ENCODE assay signal across 8 mouse cellular contexts in genomic region chr7:127573503-127574008, GRCm38 (mm10). TPM values are rescaled to one million over a fixed set of nuclear protein-coding genes. Genes with fewer than 3 reads are reported as not detected.
DNase-seq lines count a peak whose midpoint lies in the region; ATAC-seq and TF ChIP-seq lines count a peak whose summit lies in the region.

No protein-coding gene starts in this region.

- ATAC-seq in kidney, embryonic 15.5 days (replicated peaks; ENCODE audit: low FRiP score) = peak; percentile 71
- no peak for ATAC-seq in G1E (ENCODE audit: extremely low read depth, insufficient number of reproducible peaks, low FRiP score, poor library complexity, severe bottlenecking)
- no peak; the same call in 1 of the 2 replicates for ATAC-seq in embryonic facial prominence, embryonic 15.5 days (ENCODE audit: insufficient number of reproducible peaks, low FRiP score, low TSS enrichment, low read depth)
- peak; percentile 33; the same call in 1 of the 2 replicates for ATAC-seq in intestine, postnatal 0 days
- ATAC-seq in neural tube, embryonic 11.5 days (ENCODE audit: insufficient read depth, low FRiP score, low TSS enrichment) = peak; percentile 65; the same call in 1 of the 2 replicates

- peak overlapping the region; percentile 86 for H3K27ac ChIP-seq in kidney, embryonic 15.5 days
- H3K27ac ChIP-seq in embryonic facial prominence, embryonic 15.5 days (replicated peaks) = peak overlapping the region; percentile 55; the same call in 1 of the 2 replicates
- H3K27ac ChIP-seq in intestine, postnatal 0 days (ENCODE audit: low read depth, low read length) = peak overlapping the region; percentile 46; the same call in 1 of the 2 replicates
- H3K27ac ChIP-seq in neural tube, embryonic 11.5 days (ENCODE audit: low read depth, low read length) = peak overlapping the region; percentile 62; the same call in 1 of the 2 replicates

- H3K9me3 ChIP-seq in kidney, embryonic 15.5 days (replicated peaks) = no peaks in the 10 kb centered on the region
- no peaks in the 10 kb centered on the region for H3K9me3 ChIP-seq in G1E (replicated peaks)
- no peaks in the 10 kb centered on the region for H3K9me3 ChIP-seq in embryonic facial prominence, embryonic 15.5 days (replicated peaks)
- H3K9me3 ChIP-seq in intestine, postnatal 0 days (ENCODE audit: control insufficient read depth) = no peaks in the 10 kb centered on the region
- H3K9me3 ChIP-seq in neural tube, embryonic 11.5 days (ENCODE audit: control insufficient read depth, low read length) = no peaks in the 10 kb centered on the region

- H3K9ac ChIP-seq in kidney, embryonic 15.5 days = peak overlapping the region; percentile 81
- peak overlapping the region; percentile 82 for H3K9ac ChIP-seq in embryonic facial prominence, embryonic 15.5 days
- H3K9ac ChIP-seq in intestine, postnatal 0 days (ENCODE audit: low read depth, low read length) = peak overlapping the region; percentile 60
- peak overlapping the region; percentile 76 for H3K9ac ChIP-seq in neural tube, embryonic 11.5 days (ENCODE audit: low read length)

- peak overlapping the region; percentile 88 for H3K4me2 ChIP-seq in kidney, embryonic 15.5 days
- H3K4me2 ChIP-seq in embryonic facial prominence, embryonic 15.5 days (replicated peaks) = peak overlapping the region; percentile 95
- H3K4me2 ChIP-seq in intestine, postnatal 0 days (replicated peaks; ENCODE audit: low read depth) = peak overlapping the region; percentile 92
- peak overlapping the region; percentile 97 for H3K4me2 ChIP-seq in neural tube, embryonic 11.5 days (ENCODE audit: low read depth)

- WGBS in kidney, embryonic 15.5 days = under 1% methylated on average over 28 of the region's 28 CpGs
- WGBS in embryonic facial prominence, embryonic 15.5 days = under 1% methylated on average over 27 of the region's 28 CpGs
- WGBS in intestine, postnatal 0 days = 1% methylated on average over 28 of the region's 28 CpGs
- WGBS in neural tube, embryonic 11.5 days = under 1% methylated on average over 20 of the region's 28 CpGs

- peak overlapping the region; percentile 86 for H3K4me3 ChIP-seq in kidney, embryonic 15.5 days (replicated peaks)
- H3K4me3 ChIP-seq in G1E (ENCODE audit: low read depth, low read length) = peak overlapping the region; percentile 85
- peak overlapping the region; percentile 77 for H3K4me3 ChIP-seq in embryonic facial prominence, embryonic 15.5 days (replicated peaks)
- peak overlapping the region; percentile 73 for H3K4me3 ChIP-seq in intestine, postnatal 0 days (ENCODE audit: low read depth, low read length)
- peak overlapping the region; percentile 86 for H3K4me3 ChIP-seq in neural tube, embryonic 11.5 days (ENCODE audit: low read depth, low read length)

- no peak for TF ChIP-seq CTCF in G1E (IDR thresholded peaks at IDR 0.05; ENCODE audit: low read depth, low read length)
- no peak for TF ChIP-seq CTCF in intestine, postnatal 0 days (IDR thresholded peaks at IDR 0.05; ENCODE audit: low read depth)

- DNase-seq in kidney, adult 8-10 months = no peak
- peak; percentile 30 for DNase-seq in G1E (ENCODE audit: low spot score)
- no peak for DNase-seq in neural tube, embryonic 11.5 days (ENCODE audit: low spot score)
- no peak for DNase-seq in frontal cortex, postnatal 14 days (ENCODE audit: low spot score in 2 of 2)
- no peak for DNase-seq in adrenal gland, adult 2 months

- H3K36me3 ChIP-seq in kidney, embryonic 15.5 days = peaks cover 37% of the 10 kb centered on the region
- H3K36me3 ChIP-seq in G1E (replicated peaks) = peaks cover 59% of the 10 kb centered on the region
- H3K36me3 ChIP-seq in embryonic facial prominence, embryonic 15.5 days = peaks cover 20% of the 10 kb centered on the region
- H3K36me3 ChIP-seq in intestine, postnatal 0 days (ENCODE audit: control insufficient read depth, insufficient read depth) = peaks cover 22% of the 10 kb centered on the region
- H3K36me3 ChIP-seq in neural tube, embryonic 11.5 days (ENCODE audit: control insufficient read depth, insufficient read depth, low read length) = peaks cover 9% of the 10 kb centered on the region

- peaks cover 25% of the 10 kb centered on the region for H3K4me1 ChIP-seq in kidney, embryonic 15.5 days
- peaks cover 23% of the 10 kb centered on the region for H3K4me1 ChIP-seq in G1E (ENCODE audit: insufficient read depth, low read depth, low read length)
- H3K4me1 ChIP-seq in embryonic facial prominence, embryonic 15.5 days = peaks cover 24% of the 10 kb centered on the region
- no peaks in the 10 kb centered on the region for H3K4me1 ChIP-seq in intestine, postnatal 0 days (replicated peaks; ENCODE audit: control insufficient read depth, insufficient read depth, low read length)
- peaks cover 8% of the 10 kb centered on the region; the same call in 1 of the 2 replicates for H3K4me1 ChIP-seq in neural tube, embryonic 11.5 days (ENCODE audit: control insufficient read depth, insufficient read depth, low read length)

- H3K27me3 ChIP-seq in kidney, embryonic 15.5 days = no peaks in the 10 kb centered on the region
- H3K27me3 ChIP-seq in G1E (ENCODE audit: insufficient read depth, low read length) = no peaks in the 10 kb centered on the region
- H3K27me3 ChIP-seq in embryonic facial prominence, embryonic 15.5 days = no peaks in the 10 kb centered on the region
- H3K27me3 ChIP-seq in intestine, postnatal 0 days (replicated peaks; ENCODE audit: control insufficient read depth, insufficient read depth, low read length) = no peaks in the 10 kb centered on the region
- H3K27me3 ChIP-seq in neural tube, embryonic 11.5 days (ENCODE audit: control insufficient read depth, insufficient read depth, low read length) = no peaks in the 10 kb centered on the region

RNA-seq across cellular contexts. Expression of gene Phkg2, which starts 0.4 kb away (rescaled TPM):
- 34.6 and 42.5 TPM in 2 replicates for polyA plus RNA-seq in kidney, embryonic 15.5 days (2015; fragmentation: Nextera tagmentation; extraction: Ambion mirVana)
- total RNA-seq in G1E (2014; fragmentation: Nextera tagmentation) (68.9 and 87.3 TPM in 2 replicates), G1E (2017) (42.3 and 47.8 TPM in 2 replicates)
- 37.5 and 50.8 TPM in 2 replicates for polyA plus RNA-seq in G1E (2012)
- 40.0 TPM in 2 replicates for polyA plus RNA-seq in embryonic facial prominence, embryonic 15.5 days (2015; fragmentation: Nextera tagmentation; extraction: Ambion mirVana)
- 25.1 and 25.7 TPM in 2 replicates for polyA plus RNA-seq in intestine, postnatal 0 days (2015; fragmentation: Nextera tagmentation; extraction: Ambion mirVana)
- 45.1 and 55.1 TPM in 2 replicates for polyA plus RNA-seq in neural tube, embryonic 11.5 days (2014; fragmentation: Nextera tagmentation; extraction: Ambion mirVana)
- 10 to 100 TPM; 37.3 to 44.4 TPM for total RNA-seq in adrenal gland, adult 2 months (2021)
- 48.3 and 53.2 TPM in 2 replicates for polyA plus RNA-seq in adrenal gland, adult 2 months (2012; rRNA removed)

RNA-seq across cellular contexts. Expression of gene Tmem265, which starts 12.4 kb away (rescaled TPM):
- polyA plus RNA-seq in kidney, embryonic 15.5 days (2015; fragmentation: Nextera tagmentation; extraction: Ambion mirVana) = 8.7 and 10.4 TPM in 2 replicates
- total RNA-seq in G1E (2014; fragmentation: Nextera tagmentation) (not detected in 2 replicates), G1E (2017) (0.87 and 3.2 TPM in 2 replicates)
- polyA plus RNA-seq in G1E (2012) = 1.5 and 2.5 TPM in 2 replicates
- 6.5 and 12.8 TPM in 2 replicates for polyA plus RNA-seq in embryonic facial prominence, embryonic 15.5 days (2015; fragmentation: Nextera tagmentation; extraction: Ambion mirVana)
- polyA plus RNA-seq in intestine, postnatal 0 days (2015; fragmentation: Nextera tagmentation; extraction: Ambion mirVana) = 1.9 and 3.8 TPM in 2 replicates
- 6.9 and 9.2 TPM in 2 replicates for polyA plus RNA-seq in neural tube, embryonic 11.5 days (2014; fragmentation: Nextera tagmentation; extraction: Ambion mirVana)
- not detected for total RNA-seq in adrenal gland, adult 2 months (2021)
- 0.39 and 2.5 TPM in 2 replicates for polyA plus RNA-seq in adrenal gland, adult 2 months (2012; rRNA removed)

RNA-seq across cellular contexts. Expression of gene Ccdc189, which starts 14.8 kb away (rescaled TPM):
- polyA plus RNA-seq in kidney, embryonic 15.5 days (2015; fragmentation: Nextera tagmentation; extraction: Ambion mirVana) = 14.1 and 16.4 TPM in 2 replicates
- total RNA-seq in G1E (2014; fragmentation: Nextera tagmentation) (3.2 and 9.3 TPM in 2 replicates), G1E (2017) (4.0 and 5.6 TPM in 2 replicates)
- 2.5 and 3.9 TPM in 2 replicates for polyA plus RNA-seq in G1E (2012)
- polyA plus RNA-seq in embryonic facial prominence, embryonic 15.5 days (2015; fragmentation: Nextera tagmentation; extraction: Ambion mirVana) = 19.2 and 29.0 TPM in 2 replicates
- 3.0 and 3.1 TPM in 2 replicates for polyA plus RNA-seq in intestine, postnatal 0 days (2015; fragmentation: Nextera tagmentation; extraction: Ambion mirVana)
- polyA plus RNA-seq in neural tube, embryonic 11.5 days (2014; fragmentation: Nextera tagmentation; extraction: Ambion mirVana) = 12.2 and 12.8 TPM in 2 replicates
- 10 to 100 TPM in 1 of 2 experiments, 1 to 10 TPM in 1; 7.6 to 11.4 TPM for total RNA-seq in adrenal gland, adult 2 months (2021)
- 4.8 and 6.1 TPM in 2 replicates for polyA plus RNA-seq in adrenal gland, adult 2 months (2012; rRNA removed)

RNA-seq across cellular contexts. Expression of gene Rnf40, which starts 15.0 kb away (rescaled TPM):
- 47.2 and 48.3 TPM in 2 replicates for polyA plus RNA-seq in kidney, embryonic 15.5 days (2015; fragmentation: Nextera tagmentation; extraction: Ambion mirVana)
- total RNA-seq in G1E (2014; fragmentation: Nextera tagmentation) (38.2 and 52.2 TPM in 2 replicates), G1E (2017) (48.7 and 50.3 TPM in 2 replicates)
- 47.9 and 55.8 TPM in 2 replicates for polyA plus RNA-seq in G1E (2012)
- polyA plus RNA-seq in embryonic facial prominence, embryonic 15.5 days (2015; fragmentation: Nextera tagmentation; extraction: Ambion mirVana) = 47.5 and 51.5 TPM in 2 replicates
- 16.7 and 20.6 TPM in 2 replicates for polyA plus RNA-seq in intestine, postnatal 0 days (2015; fragmentation: Nextera tagmentation; extraction: Ambion mirVana)
- polyA plus RNA-seq in neural tube, embryonic 11.5 days (2014; fragmentation: Nextera tagmentation; extraction: Ambion mirVana) = 45.3 and 50.9 TPM in 2 replicates
- total RNA-seq in adrenal gland, adult 2 months (2021) = 10 to 100 TPM; 54.9 to 55.7 TPM
- 19.3 and 23.3 TPM in 2 replicates for polyA plus RNA-seq in adrenal gland, adult 2 months (2012; rRNA removed)

RNA-seq across cellular contexts. Expression of gene Zfp629, which starts 42.0 kb away (rescaled TPM):
- 17.2 and 18.9 TPM in 2 replicates for polyA plus RNA-seq in kidney, embryonic 15.5 days (2015; fragmentation: Nextera tagmentation; extraction: Ambion mirVana)
- total RNA-seq in G1E (2014; fragmentation: Nextera tagmentation) (11.3 and 11.8 TPM in 2 replicates), G1E (2017) (8.7 and 9.0 TPM in 2 replicates)
- polyA plus RNA-seq in G1E (2012) = 23.2 and 24.3 TPM in 2 replicates
- 11.4 and 11.9 TPM in 2 replicates for polyA plus RNA-seq in embryonic facial prominence, embryonic 15.5 days (2015; fragmentation: Nextera tagmentation; extraction: Ambion mirVana)
- 3.0 and 3.8 TPM in 2 replicates for polyA plus RNA-seq in intestine, postnatal 0 days (2015; fragmentation: Nextera tagmentation; extraction: Ambion mirVana)
- 34.5 and 37.9 TPM in 2 replicates for polyA plus RNA-seq in neural tube, embryonic 11.5 days (2014; fragmentation: Nextera tagmentation; extraction: Ambion mirVana)
- total RNA-seq in adrenal gland, adult 2 months (2021) = 10 to 100 TPM; 16.3 to 21.2 TPM
- 14.0 and 15.5 TPM in 2 replicates for polyA plus RNA-seq in adrenal gland, adult 2 months (2012; rRNA removed)

Comparison
In these comparisons a context has a peak if more than half of its experiments do, and no peak if none do; other contexts are left out.
1. ATAC-seq: peak in kidney, embryonic 15.5 days (single experiment), intestine, postnatal 0 days (single experiment) and neural tube, embryonic 11.5 days (single experiment); none in G1E (single experiment) and embryonic facial prominence, embryonic 15.5 days (single experiment).
2. Peak in every context shown above with its lines, with median percentiles within 50 percentile points of each other: H3K27ac ChIP-seq, H3K4me2 ChIP-seq, H3K4me3 ChIP-seq and H3K9ac ChIP-seq.